Mouse (Mus musculus) intestine, embryonic 15.5 days (tissue): ENCODE measurements at regions not wholly inside any gene's neighbourhood (a gene's known extent, or its start where the extent isn't known, plus 50 kb on each side); places are given as distances from the start of the nearest gene placed in this dataset.

Experiments
- ATAC-seq: fragments of 200-750 bp; cut with Nextera tagmentation; 2 replicates; pipeline ENCODE4 v1.8.0; 2017; ENCODE audit warnings: moderate TSS enrichment, moderate library complexity
- H3K27ac ChIP-seq: fragments of 300-500 bp; sonication (generic); 2 replicates; pipeline ENCODE4 v1.5.1; 2015; ENCODE audit warnings: mild to moderate bottlenecking, inconsistent platforms
- H3K27me3 ChIP-seq: fragments of 300-500 bp; sonication (generic); replicated peaks from 2 replicates; pipeline ENCODE4 v1.6.1; 2015; ENCODE audit warnings: inconsistent platforms
- H3K36me3 ChIP-seq: fragments of 300-500 bp; sonication (generic); 2 replicates; pipeline ENCODE4 v1.6.1; 2015; ENCODE audit warnings: inconsistent platforms
- H3K4me1 ChIP-seq: fragments of 300-500 bp; sonication (generic); replicated peaks from 2 replicates; pipeline ENCODE4 v1.6.1; 2015; ENCODE audit warnings: inconsistent platforms
- H3K4me2 ChIP-seq: fragments of 300-500 bp; sonication (generic); replicated peaks from 2 replicates; pipeline ENCODE4 v1.6.1; 2015; ENCODE audit warnings: mild to moderate bottlenecking, inconsistent platforms
- H3K4me3 ChIP-seq: fragments of 300-500 bp; sonication (generic); replicated peaks from 2 replicates; pipeline ENCODE4 v1.5.1; 2015; ENCODE audit warnings: inconsistent platforms
- H3K9ac ChIP-seq: fragments of 300-500 bp; sonication (generic); 2 replicates; pipeline ENCODE4 v1.6.1; 2015; ENCODE audit warnings: inconsistent platforms
- H3K9me3 ChIP-seq: fragments of 300-500 bp; sonication (generic); 2 replicates; pipeline ENCODE4 v1.6.1; 2016; ENCODE audit warnings: inconsistent platforms
- WGBS: fragments of 180-500 bp; shearing (Covaris S2); methylation state at CpG from one replicate; pipeline ENCODE4 v1.1.7; 2015; 5-methylcytosine and 5-hydroxymethylcytosine counted together

GRCm38 (mm10) chr16:9430509-9430908 lies 564.9 kb downstream of the Grin2a start:
- ATAC-seq: no peak
- Histone ChIP-seq H3K27ac (no peak overlapping the region), H3K4me1 (no peaks in the 10 kb centered on the region), H3K27me3 (no peaks in the 10 kb centered on the region), H3K9me3 (no peaks in the 10 kb centered on the region), H3K4me2 (no peak overlapping the region), H3K9ac (no peak overlapping the region), H3K36me3 (no peaks in the 10 kb centered on the region), H3K4me3 (no peak overlapping the region)

- H3K27me3 ChIP-seq: no peaks in the 10 kb centered on the region
- no peaks in the 10 kb centered on the region for H3K36me3 ChIP-seq
- no peak overlapping the region for H3K9ac ChIP-seq
- no peak for ATAC-seq
- no peak overlapping the region for H3K4me3 ChIP-seq
- no peak overlapping the region for H3K27ac ChIP-seq
- no peak overlapping the region for H3K4me2 ChIP-seq
- H3K9me3 ChIP-seq: no peaks in the 10 kb centered on the region
- 30% methylated on average over 2 of the region's 2 CpGs for WGBS
- H3K4me1 ChIP-seq: no peaks in the 10 kb centered on the region
Observed at GRCm38 (mm10) chr16:9439300-9439856, 556.0 kb downstream of the Grin2a start.

- no peak overlapping the region for H3K4me3 ChIP-seq
- no peak overlapping the region for H3K9ac ChIP-seq
- ATAC-seq: no peak
- WGBS: 80% methylated on average over 1 of the region's 1 CpGs
- H3K4me1 ChIP-seq: no peaks in the 10 kb centered on the region
- no peaks in the 10 kb centered on the region for H3K27me3 ChIP-seq
- H3K9me3 ChIP-seq: no peaks in the 10 kb centered on the region
- no peaks in the 10 kb centered on the region for H3K36me3 ChIP-seq
- no peak overlapping the region for H3K4me2 ChIP-seq
- no peak overlapping the region for H3K27ac ChIP-seq
Observed at GRCm38 (mm10) chr16:9439891-9440290, 555.5 kb downstream of the Grin2a start.

GRCm38 (mm10) chr16:9452058-9452457 lies 543.3 kb downstream of the Grin2a start:
- H3K36me3 ChIP-seq: no peaks in the 10 kb centered on the region
- H3K4me3 ChIP-seq: no peak overlapping the region
- no peak for ATAC-seq
- H3K27me3 ChIP-seq: no peaks in the 10 kb centered on the region
- H3K4me1 ChIP-seq: no peaks in the 10 kb centered on the region
- no peaks in the 10 kb centered on the region for H3K9me3 ChIP-seq
- no peak overlapping the region for H3K9ac ChIP-seq
- no peak overlapping the region for H3K27ac ChIP-seq
- no peak overlapping the region for H3K4me2 ChIP-seq
- 77% methylated on average over 4 of the region's 4 CpGs for WGBS

GRCm38 (mm10) chr16:9457574-9457973 lies 537.8 kb downstream of the Grin2a start:
- Histone ChIP-seq H3K9ac (no peak overlapping the region), H3K4me3 (no peak overlapping the region), H3K27me3 (no peaks in the 10 kb centered on the region), H3K4me1 (no peaks in the 10 kb centered on the region), H3K9me3 (no peaks in the 10 kb centered on the region), H3K36me3 (no peaks in the 10 kb centered on the region), H3K27ac (no peak overlapping the region), H3K4me2 (no peak overlapping the region)
- WGBS: 67% methylated on average over 6 of the region's 6 CpGs
- ATAC-seq: no peak

- WGBS: 90% methylated on average over 3 of the region's 3 CpGs
- H3K27ac ChIP-seq: no peak overlapping the region
- no peaks in the 10 kb centered on the region for H3K36me3 ChIP-seq
- no peak overlapping the region for H3K9ac ChIP-seq
- no peaks in the 10 kb centered on the region for H3K4me1 ChIP-seq
- no peak for ATAC-seq
- H3K27me3 ChIP-seq: no peaks in the 10 kb centered on the region
- no peaks in the 10 kb centered on the region for H3K9me3 ChIP-seq
- H3K4me3 ChIP-seq: no peak overlapping the region
- no peak overlapping the region for H3K4me2 ChIP-seq
Observed at GRCm38 (mm10) chr16:9462497-9462896, 532.9 kb downstream of the Grin2a start.

- 66% methylated on average over 4 of the region's 4 CpGs for WGBS
Observed at GRCm38 (mm10) chr16:9469394-9469793, 526.0 kb downstream of the Grin2a start.

GRCm38 (mm10) chr16:9485291-9485690 lies 510.1 kb downstream of the Grin2a start:
- Histone ChIP-seq H3K4me1 (no peaks in the 10 kb centered on the region), H3K9ac (no peak overlapping the region), H3K36me3 (no peaks in the 10 kb centered on the region), H3K27me3 (no peaks in the 10 kb centered on the region), H3K4me3 (no peak overlapping the region), H3K4me2 (no peak overlapping the region), H3K9me3 (no peaks in the 10 kb centered on the region), H3K27ac (no peak overlapping the region)
- no peak for ATAC-seq
- WGBS: 33% methylated on average over 1 of the region's 1 CpGs

More at GRCm38 (mm10) chr16:9469394-9469793, 526.0 kb downstream of the Grin2a start:
- no peaks in the 10 kb centered on the region for H3K4me1 ChIP-seq
- H3K9ac ChIP-seq: no peak overlapping the region
- H3K4me3 ChIP-seq: no peak overlapping the region
- no peaks in the 10 kb centered on the region for H3K27me3 ChIP-seq
- no peaks in the 10 kb centered on the region for H3K36me3 ChIP-seq
- no peak overlapping the region for H3K27ac ChIP-seq
- no peak for ATAC-seq
- H3K4me2 ChIP-seq: no peak overlapping the region
- no peaks in the 10 kb centered on the region for H3K9me3 ChIP-seq

- H3K36me3 ChIP-seq: no peaks in the 10 kb centered on the region
- WGBS: 18% methylated on average over 2 of the region's 2 CpGs
- ATAC-seq: no peak
Observed at GRCm38 (mm10) chr16:9498301-9498700, 497.1 kb downstream of the Grin2a start.

GRCm38 (mm10) chr16:9501713-9502112 lies 493.6 kb downstream of the Grin2a start:
- H3K27ac ChIP-seq: no peak overlapping the region
- no peaks in the 10 kb centered on the region for H3K27me3 ChIP-seq
- peak; percentile 67; the same call in 1 of the 2 replicates for ATAC-seq
- WGBS: 17% methylated on average over 4 of the region's 4 CpGs
- no peak overlapping the region for H3K4me2 ChIP-seq
- H3K36me3 ChIP-seq: no peaks in the 10 kb centered on the region
- H3K4me3 ChIP-seq: no peak overlapping the region
- H3K9ac ChIP-seq: no peak overlapping the region
- H3K4me1 ChIP-seq: no peaks in the 10 kb centered on the region
- H3K9me3 ChIP-seq: no peaks in the 10 kb centered on the region

More at GRCm38 (mm10) chr16:9498301-9498700, 497.1 kb downstream of the Grin2a start:
- H3K27me3 ChIP-seq: no peaks in the 10 kb centered on the region
- H3K9me3 ChIP-seq: no peaks in the 10 kb centered on the region
- H3K27ac ChIP-seq: no peak overlapping the region
- H3K4me2 ChIP-seq: no peak overlapping the region
- no peak overlapping the region for H3K9ac ChIP-seq
- H3K4me1 ChIP-seq: no peaks in the 10 kb centered on the region
- no peak overlapping the region for H3K4me3 ChIP-seq

GRCm38 (mm10) chr16:9509666-9510065 lies 485.7 kb downstream of the Grin2a start:
- Histone ChIP-seq H3K27me3 (no peaks in the 10 kb centered on the region), H3K9ac (no peak overlapping the region), H3K9me3 (no peaks in the 10 kb centered on the region), H3K4me1 (no peaks in the 10 kb centered on the region), H3K4me2 (no peak overlapping the region), H3K27ac (no peak overlapping the region), H3K36me3 (no peaks in the 10 kb centered on the region), H3K4me3 (no peak overlapping the region)
- 77% methylated on average over 1 of the region's 1 CpGs for WGBS
- no peak for ATAC-seq

GRCm38 (mm10) chr16:9514538-9514937 lies 480.8 kb downstream of the Grin2a start:
- ATAC-seq: no peak
- Histone ChIP-seq H3K9ac (no peak overlapping the region), H3K4me2 (no peak overlapping the region), H3K27me3 (no peaks in the 10 kb centered on the region), H3K9me3 (no peaks in the 10 kb centered on the region), H3K36me3 (no peaks in the 10 kb centered on the region), H3K4me1 (no peaks in the 10 kb centered on the region), H3K4me3 (no peak overlapping the region), H3K27ac (no peak overlapping the region)
- WGBS: 63% methylated on average over 4 of the region's 4 CpGs
